Mouse (Mus musculus): Measurements from ENCODE around the gene Pla2g4d.

DNA sequence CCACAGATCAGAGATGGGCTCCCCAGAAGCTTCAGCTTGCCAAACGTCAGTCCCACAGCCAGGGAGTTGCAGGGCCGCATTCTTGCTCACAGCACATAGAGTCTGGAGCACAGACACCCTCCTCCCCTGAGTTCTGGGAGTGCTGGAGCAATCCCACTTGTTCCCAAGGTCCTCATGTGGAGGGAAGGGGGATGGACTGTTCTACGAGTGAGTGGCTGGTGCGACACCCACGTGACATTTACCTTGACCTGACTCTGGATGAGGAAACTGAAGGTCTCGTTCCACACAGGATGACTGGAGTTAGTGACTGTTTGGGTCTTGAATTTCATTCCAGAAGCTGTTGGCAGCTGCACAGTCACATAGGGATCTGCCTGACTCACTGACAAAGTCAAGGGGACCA, 5.4 kb downstream of the Pla2g4d start:
- TF ChIP-seq CTCF (conservative IDR thresholded peaks at IDR 0.05; ENCODE audit: low read length) = no peak
- no peak for TF ChIP-seq NANOG (IDR thresholded peaks at IDR 0.05; ENCODE audit: borderline replicate concordance, low read length)
- TF ChIP-seq POU5F1 (IDR thresholded peaks at IDR 0.05; ENCODE audit: borderline replicate concordance, low read length) = no peak
